In the genomic region with DNA sequence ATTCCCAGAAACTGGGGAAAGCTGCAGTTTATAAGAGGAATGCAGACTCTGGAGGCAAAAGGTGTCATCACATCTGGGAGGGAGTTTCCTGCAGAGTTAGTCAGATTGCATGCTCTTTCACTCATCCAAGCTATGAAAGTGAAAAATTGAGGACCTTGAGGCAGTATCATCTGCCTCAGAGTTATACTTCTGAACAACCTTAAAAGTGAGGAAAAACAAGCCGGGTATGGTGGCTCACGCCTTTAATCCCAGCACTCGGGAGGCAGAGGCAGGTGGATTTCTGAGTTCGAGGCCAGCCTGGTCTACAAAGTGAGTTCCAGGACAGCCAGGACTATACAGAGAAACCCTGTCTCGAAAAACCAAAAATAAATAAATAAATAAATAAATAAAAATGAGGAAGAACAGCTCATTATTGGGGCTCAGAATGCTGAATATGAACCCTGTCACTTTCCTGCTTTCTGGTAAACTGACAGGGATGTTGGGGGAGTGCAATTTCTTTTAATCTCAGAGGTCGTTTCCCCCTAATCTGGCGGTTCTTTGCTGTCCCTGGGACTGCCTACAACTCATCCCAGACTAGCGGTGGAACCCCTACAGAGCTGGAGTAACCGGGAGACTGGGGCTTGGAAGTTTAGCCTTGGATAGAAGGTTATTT, we compare ENCODE assay signal across 8 mouse cellular contexts. TPM values are rescaled to one million over a fixed set of nuclear protein-coding genes. Genes with fewer than 3 reads are reported as not detected.
DNase-seq lines count a peak whose midpoint lies in the region; ATAC-seq lines count a peak whose summit lies in the region.

No protein-coding gene starts in this region.

- peak overlapping the region; percentile 89 for H3K27ac ChIP-seq in lung, embryonic 15.5 days
- peak overlapping the region; percentile 84 for H3K27ac ChIP-seq in intestine, embryonic 14.5 days (ENCODE audit: low read depth)
- no peak overlapping the region for H3K27ac ChIP-seq in neural tube, embryonic 12.5 days

- H3K27me3 ChIP-seq in lung, embryonic 15.5 days: no peaks in the 10 kb centered on the region
- H3K27me3 ChIP-seq in intestine, embryonic 14.5 days (replicated peaks; ENCODE audit: control insufficient read depth, insufficient read depth, low read length): no peaks in the 10 kb centered on the region
- no peaks in the 10 kb centered on the region for H3K27me3 ChIP-seq in neural tube, embryonic 12.5 days (replicated peaks)

- peaks cover 22% of the 10 kb centered on the region for H3K36me3 ChIP-seq in lung, embryonic 15.5 days
- H3K36me3 ChIP-seq in intestine, embryonic 14.5 days (ENCODE audit: control insufficient read depth, insufficient read depth, low read length): peaks cover 29% of the 10 kb centered on the region
- peaks cover 22% of the 10 kb centered on the region for H3K36me3 ChIP-seq in neural tube, embryonic 12.5 days

- H3K9me3 ChIP-seq in lung, embryonic 15.5 days: no peaks in the 10 kb centered on the region
- H3K9me3 ChIP-seq in intestine, embryonic 14.5 days (ENCODE audit: control insufficient read depth, low read length): no peaks in the 10 kb centered on the region
- no peaks in the 10 kb centered on the region for H3K9me3 ChIP-seq in neural tube, embryonic 12.5 days

- no peak for DNase-seq in lung, postnatal 10 days
- no peak for DNase-seq in intestine, embryonic 14.5 days (ENCODE audit: low spot score)
- no peak for DNase-seq in layer of hippocampus, postnatal 36 days
- no peak for DNase-seq in cerebellum, postnatal 25 days
- no peak for DNase-seq in ovary, postnatal 36 days (ENCODE audit: low spot score)

- no peak for ATAC-seq in lung, embryonic 15.5 days (ENCODE audit: borderline replicate concordance, extremely low read depth, low FRiP score, low TSS enrichment)
- ATAC-seq in common myeloid progenitor, adult 5-6 weeks (replicated peaks; ENCODE audit: low read depth, poor library complexity, severe bottlenecking): peak; percentile 2; the same call in 1 of the 2 replicates
- ATAC-seq in intestine, embryonic 14.5 days (replicated peaks; ENCODE audit: low FRiP score, low TSS enrichment, low read depth): no peak
- peak; percentile 2; the same call in 1 of the 2 replicates for ATAC-seq in neural tube, embryonic 12.5 days (ENCODE audit: low FRiP score, low read depth)

- H3K4me3 ChIP-seq in lung, embryonic 15.5 days: peak overlapping the region; percentile 82
- H3K4me3 ChIP-seq in intestine, embryonic 14.5 days (ENCODE audit: low read depth, low read length): peak overlapping the region; percentile 86
- H3K4me3 ChIP-seq in neural tube, embryonic 12.5 days: peak overlapping the region; percentile 78

- H3K9ac ChIP-seq in lung, embryonic 15.5 days: peak overlapping the region; percentile 68
- H3K9ac ChIP-seq in intestine, embryonic 14.5 days (ENCODE audit: low read length): peak overlapping the region; percentile 77
- peak overlapping the region; percentile 71 for H3K9ac ChIP-seq in neural tube, embryonic 12.5 days

- H3K4me2 ChIP-seq in lung, embryonic 15.5 days: peak overlapping the region; percentile 75
- H3K4me2 ChIP-seq in intestine, embryonic 14.5 days (ENCODE audit: low read length): peak overlapping the region; percentile 89
- H3K4me2 ChIP-seq in neural tube, embryonic 12.5 days (replicated peaks): peak overlapping the region; percentile 80

- H3K4me1 ChIP-seq in lung, embryonic 15.5 days: peaks cover 8% of the 10 kb centered on the region
- H3K4me1 ChIP-seq in intestine, embryonic 14.5 days (replicated peaks; ENCODE audit: control insufficient read depth, insufficient read depth, low read length): no peaks in the 10 kb centered on the region
- H3K4me1 ChIP-seq in neural tube, embryonic 12.5 days: peaks cover 5% of the 10 kb centered on the region; the same call in 1 of the 2 replicates

- 42% methylated on average over 9 of the region's 9 CpGs for WGBS in lung, embryonic 15.5 days
- 44% methylated on average over 9 of the region's 9 CpGs for WGBS in intestine, embryonic 14.5 days
- WGBS in neural tube, embryonic 12.5 days: 42% methylated on average over 9 of the region's 9 CpGs

RNA-seq across cellular contexts. Expression of gene Tmem128, which starts 0.4 kb away (rescaled TPM):
- polyA plus RNA-seq in lung, embryonic 15.5 days (2015; fragmentation: Nextera tagmentation; extraction: Ambion mirVana): 80.4 and 81.1 TPM in 2 replicates
- total RNA-seq in common myeloid progenitor, adult 5-6 weeks (2017): 23.5 and 25.8 TPM in 2 replicates
- 78.2 and 79.0 TPM in 2 replicates for polyA plus RNA-seq in intestine, embryonic 14.5 days (2014; fragmentation: Nextera tagmentation; extraction: Ambion mirVana)
- polyA plus RNA-seq in neural tube, embryonic 12.5 days (2016; fragmentation: Nextera tagmentation; extraction: Ambion mirVana): 101 and 105 TPM in 2 replicates
- total RNA-seq in layer of hippocampus, postnatal 36 days (2021): 10 to 100 TPM; 30.9 to 31.6 TPM

RNA-seq across cellular contexts. Expression of gene Otop1, which starts 16.2 kb away (rescaled TPM):
- not detected in 2 replicates for polyA plus RNA-seq in lung, embryonic 15.5 days (2015; fragmentation: Nextera tagmentation; extraction: Ambion mirVana)
- not detected in 2 replicates for total RNA-seq in common myeloid progenitor, adult 5-6 weeks (2017)
- not detected in 2 replicates for polyA plus RNA-seq in intestine, embryonic 14.5 days (2014; fragmentation: Nextera tagmentation; extraction: Ambion mirVana)
- not detected in 2 replicates for polyA plus RNA-seq in neural tube, embryonic 12.5 days (2016; fragmentation: Nextera tagmentation; extraction: Ambion mirVana)
- total RNA-seq in layer of hippocampus, postnatal 36 days (2021): not detected

RNA-seq across cellular contexts. Expression of gene Lyar, which starts 39.3 kb away (rescaled TPM):
- 83.8 and 85.7 TPM in 2 replicates for polyA plus RNA-seq in lung, embryonic 15.5 days (2015; fragmentation: Nextera tagmentation; extraction: Ambion mirVana)
- total RNA-seq in common myeloid progenitor, adult 5-6 weeks (2017): 144 and 145 TPM in 2 replicates
- polyA plus RNA-seq in intestine, embryonic 14.5 days (2014; fragmentation: Nextera tagmentation; extraction: Ambion mirVana): 100 and 111 TPM in 2 replicates
- 83.6 and 92.4 TPM in 2 replicates for polyA plus RNA-seq in neural tube, embryonic 12.5 days (2016; fragmentation: Nextera tagmentation; extraction: Ambion mirVana)
- total RNA-seq in layer of hippocampus, postnatal 36 days (2021): 10 to 100 TPM; 13.9 to 15.0 TPM

RNA-seq across cellular contexts. Expression of gene Zbtb49, which starts 39.3 kb away (rescaled TPM):
- 12.2 and 13.5 TPM in 2 replicates for polyA plus RNA-seq in lung, embryonic 15.5 days (2015; fragmentation: Nextera tagmentation; extraction: Ambion mirVana)
- total RNA-seq in common myeloid progenitor, adult 5-6 weeks (2017): 9.4 and 16.2 TPM in 2 replicates
- polyA plus RNA-seq in intestine, embryonic 14.5 days (2014; fragmentation: Nextera tagmentation; extraction: Ambion mirVana): 10.5 and 12.4 TPM in 2 replicates
- 21.3 and 22.3 TPM in 2 replicates for polyA plus RNA-seq in neural tube, embryonic 12.5 days (2016; fragmentation: Nextera tagmentation; extraction: Ambion mirVana)
- total RNA-seq in layer of hippocampus, postnatal 36 days (2021): 10 to 100 TPM; 19.0 to 20.0 TPM

RNA-seq across cellular contexts. Expression of gene Drd5, which starts 59.6 kb away (rescaled TPM):
- polyA plus RNA-seq in lung, embryonic 15.5 days (2015; fragmentation: Nextera tagmentation; extraction: Ambion mirVana): not detected in 2 replicates
- not detected in 2 replicates for total RNA-seq in common myeloid progenitor, adult 5-6 weeks (2017)
- not detected in 2 replicates for polyA plus RNA-seq in intestine, embryonic 14.5 days (2014; fragmentation: Nextera tagmentation; extraction: Ambion mirVana)
- not detected in 2 replicates for polyA plus RNA-seq in neural tube, embryonic 12.5 days (2016; fragmentation: Nextera tagmentation; extraction: Ambion mirVana)
- 10 to 100 TPM; 14.1 to 16.5 TPM for total RNA-seq in layer of hippocampus, postnatal 36 days (2021)

Comparison
In these comparisons a context has a peak if more than half of its experiments do, and no peak if none do; other contexts are left out.
1. ATAC-seq: peak in common myeloid progenitor, adult 5-6 weeks (single experiment) and neural tube, embryonic 12.5 days (single experiment); none in lung, embryonic 15.5 days (single experiment) and intestine, embryonic 14.5 days (single experiment).
2. Peak in every context shown above with its lines, with median percentiles within 50 percentile points of each other: H3K4me2 ChIP-seq, H3K4me3 ChIP-seq and H3K9ac ChIP-seq.